Mouse (Mus musculus) urinary bladder, postnatal 25 days (tissue): Measurements from ENCODE around the gene Nup50.

Experiments
- DNase-seq: peaks from one replicate; pipeline ENCODE4 v3.0.0; 2022; ENCODE audit warnings: low spot score

Gene Nup50

GRCm38 (mm10) chr15:84989771-84990170 is 66.6 kb downstream of the Nup50 start:
- DNase-seq = no peak
